Mouse (Mus musculus) macrophage (primary cell): Measurements from ENCODE around the gene Rpia. TPM values are rescaled to one million over a fixed set of nuclear protein-coding genes. Genes with fewer than 3 reads are reported as not detected.

Experiments used
- H3K27ac ChIP-seq: fragments of 350-480 bp; formaldehyde crosslinking; 2 replicates; pipeline ENCODE4 v1.9.0; 2021
- H3K36me3 ChIP-seq: fragments of 350-480 bp; formaldehyde crosslinking; 2 replicates; pipeline ENCODE4 v1.9.0; 2021; ENCODE audit errors: inconsistent target
- H3K4me3 ChIP-seq: fragments of 350-480 bp; formaldehyde crosslinking; 2 replicates; pipeline ENCODE4 v1.9.0; 2021; ENCODE audit errors: inconsistent target
- H3K79me2 ChIP-seq: fragments of 350-480 bp; formaldehyde crosslinking; 2 replicates; pipeline ENCODE4 v1.9.0; 2021; ENCODE audit errors: inconsistent target
- WGBS: methylation state at CpG from one replicate; pipeline ENCODE4 v1.1.7; 2026; ENCODE audit warnings: inconsistent platforms; ENCODE audit not compliant: missing documents; 5-methylcytosine and 5-hydroxymethylcytosine counted together
- polyA plus RNA-seq: library from polyadenylated mRNA; stranded (reverse); fragments of 250-400 nt; gene quantifications from 3 replicates; pipeline ENCODE4 v1.2.4, GENCODE M21; 2018; ENCODE audit warnings: inconsistent platforms

Gene Rpia
- polyA plus RNA-seq, 1 experiment from 2014 or later = 8.3 TPM

GRCm38 (mm10) chr6:70789134-70789533 is 2.9 kb downstream of the Rpia start:
- WGBS = 96% methylated on average over 3 of the region's 3 CpGs
- Histone ChIP-seq H3K36me3 (no peaks in the 10 kb centered on the region), H3K27ac (no peak overlapping the region), H3K4me3 (no peak overlapping the region), H3K79me2 (peaks cover 50% of the 10 kb centered on the region)

GRCm38 (mm10) chr6:70787524-70787923 is 4.5 kb downstream of the Rpia start:
- 0% methylated on average over 2 of the region's 2 CpGs for WGBS
- Histone ChIP-seq H3K4me3 (no peak overlapping the region), H3K36me3 (no peaks in the 10 kb centered on the region), H3K27ac (no peak overlapping the region), H3K79me2 (peaks cover 50% of the 10 kb centered on the region)

GRCm38 (mm10) chr6:70785852-70786251 is 6.2 kb downstream of the Rpia start:
- 96% methylated on average over 3 of the region's 3 CpGs for WGBS
- no peak overlapping the region for H3K27ac ChIP-seq
- no peak overlapping the region for H3K4me3 ChIP-seq
- peaks cover 48% of the 10 kb centered on the region for H3K79me2 ChIP-seq
- H3K36me3 ChIP-seq = no peaks in the 10 kb centered on the region

- WGBS = 86% methylated on average over 3 of the region's 3 CpGs
- H3K4me3 ChIP-seq = no peak overlapping the region
- no peak overlapping the region for H3K27ac ChIP-seq
- peaks cover 38% of the 10 kb centered on the region for H3K79me2 ChIP-seq
- H3K36me3 ChIP-seq = no peaks in the 10 kb centered on the region
Observed at GRCm38 (mm10) chr6:70784811-70785210, 7.2 kb downstream of the Rpia start.

- Histone ChIP-seq H3K4me3 (no peak overlapping the region), H3K27ac (no peak overlapping the region), H3K36me3 (no peaks in the 10 kb centered on the region), H3K79me2 (peaks cover 10% of the 10 kb centered on the region; the same call in 1 of the 2 replicates)
- 92% methylated on average over 2 of the region's 2 CpGs for WGBS
Observed at GRCm38 (mm10) chr6:70781336-70781735, 10.7 kb downstream of the Rpia start.

GRCm38 (mm10) chr6:70774372-70774771 is 17.7 kb downstream of the Rpia start:
- Histone ChIP-seq H3K36me3 (peaks cover 28% of the 10 kb centered on the region), H3K79me2 (no peaks in the 10 kb centered on the region), H3K4me3 (no peak overlapping the region), H3K27ac (no peak overlapping the region)
- 94% methylated on average over 2 of the region's 2 CpGs for WGBS

- Histone ChIP-seq H3K36me3 (peaks cover 28% of the 10 kb centered on the region), H3K79me2 (no peaks in the 10 kb centered on the region), H3K27ac (no peak overlapping the region), H3K4me3 (no peak overlapping the region)
- WGBS = 25% methylated on average over 5 of the region's 5 CpGs
Observed at GRCm38 (mm10) chr6:70773769-70774168, 18.3 kb downstream of the Rpia start.

- Histone ChIP-seq H3K4me3 (no peak overlapping the region), H3K79me2 (no peaks in the 10 kb centered on the region), H3K36me3 (peaks cover 38% of the 10 kb centered on the region), H3K27ac (no peak overlapping the region)
- 52% methylated on average over 6 of the region's 6 CpGs for WGBS
Observed at GRCm38 (mm10) chr6:70768769-70769168, 23.3 kb downstream of the Rpia start.

GRCm38 (mm10) chr6:70765076-70765475 is 27.0 kb downstream of the Rpia start:
- peaks cover 16% of the 10 kb centered on the region for H3K36me3 ChIP-seq
- H3K27ac ChIP-seq = no peak overlapping the region
- WGBS = 97% methylated on average over 8 of the region's 8 CpGs
- no peaks in the 10 kb centered on the region for H3K79me2 ChIP-seq
- H3K4me3 ChIP-seq = no peak overlapping the region

GRCm38 (mm10) chr6:70764551-70764950 is 27.5 kb downstream of the Rpia start:
- no peak overlapping the region for H3K27ac ChIP-seq
- H3K4me3 ChIP-seq = no peak overlapping the region
- peaks cover 11% of the 10 kb centered on the region; the same call in 1 of the 2 replicates for H3K36me3 ChIP-seq
- WGBS = 92% methylated on average over 5 of the region's 5 CpGs
- no peaks in the 10 kb centered on the region for H3K79me2 ChIP-seq

GRCm38 (mm10) chr6:70763881-70764280 is 28.2 kb downstream of the Rpia start:
- H3K4me3 ChIP-seq = no peak overlapping the region
- H3K36me3 ChIP-seq = peaks cover 11% of the 10 kb centered on the region; the same call in 1 of the 2 replicates
- no peaks in the 10 kb centered on the region for H3K79me2 ChIP-seq
- H3K27ac ChIP-seq = no peak overlapping the region
- 89% methylated on average over 4 of the region's 4 CpGs for WGBS

GRCm38 (mm10) chr6:70762659-70763058 is 29.4 kb downstream of the Rpia start:
- peak overlapping the region; percentile 19; the same call in 1 of the 2 replicates for H3K27ac ChIP-seq
- 40% methylated on average over 6 of the region's 6 CpGs for WGBS
- no peaks in the 10 kb centered on the region for H3K79me2 ChIP-seq
- H3K36me3 ChIP-seq = 0 out of 2 replicates have a peak, but pooled peaks cover 3% of the 10 kb centered on the region
- no peak overlapping the region for H3K4me3 ChIP-seq

GRCm38 (mm10) chr6:70760951-70761350 is 31.1 kb downstream of the Rpia start:
- Histone ChIP-seq H3K27ac (no peak overlapping the region), H3K79me2 (no peaks in the 10 kb centered on the region), H3K4me3 (no peak overlapping the region), H3K36me3 (0 out of 2 replicates have a peak, but pooled peaks cover 3% of the 10 kb centered on the region)
- WGBS = 98% methylated on average over 4 of the region's 4 CpGs

- WGBS = 98% methylated on average over 10 of the region's 10 CpGs
- H3K36me3 ChIP-seq = no peaks in the 10 kb centered on the region
- H3K4me3 ChIP-seq = no peak overlapping the region
- H3K27ac ChIP-seq = no peak overlapping the region
- no peaks in the 10 kb centered on the region for H3K79me2 ChIP-seq
Observed at GRCm38 (mm10) chr6:70754833-70755232, 37.2 kb downstream of the Rpia start.

GRCm38 (mm10) chr6:70752351-70752750 is 39.7 kb downstream of the Rpia start:
- Histone ChIP-seq H3K4me3 (no peak overlapping the region), H3K79me2 (no peaks in the 10 kb centered on the region), H3K27ac (no peak overlapping the region), H3K36me3 (no peaks in the 10 kb centered on the region)
- 55% methylated on average over 8 of the region's 8 CpGs for WGBS

- 87% methylated on average over 6 of the region's 6 CpGs for WGBS
- Histone ChIP-seq H3K27ac (no peak overlapping the region), H3K79me2 (no peaks in the 10 kb centered on the region), H3K4me3 (no peak overlapping the region), H3K36me3 (no peaks in the 10 kb centered on the region)
Observed at GRCm38 (mm10) chr6:70751898-70752273, 40.1 kb downstream of the Rpia start.
